Mouse (Mus musculus): Measurements from ENCODE around the gene Tnfsf13. TPM values are rescaled to one million over a fixed set of nuclear protein-coding genes. Genes with fewer than 3 reads are reported as not detected.
"Not testable (repeated sequence)": the region's sequence is repeated elsewhere in the genome, so short reads cannot be mapped to it uniquely, and the experiment has no call there.

The Tnfsf13 gene
- polyA plus RNA-seq, 1 experiment from 2014 or later: 0.38 TPM

GRCm38 (mm10) chr11:69712954-69713672, 27.5 kb upstream of the Tnfsf13 start:
- ATAC-seq (replicated peaks): no peak
- 88% methylated on average over 20 of the region's 20 CpGs for WGBS

GRCm38 (mm10) chr11:69711082-69711481, 25.5 kb upstream of the Tnfsf13 start:
- no peak for ATAC-seq (replicated peaks)
- H3K4me3 ChIP-seq: no peak overlapping the region
- H3K9me3 ChIP-seq: no peaks in the 10 kb centered on the region
- no peaks in the 10 kb centered on the region for H3K36me3 ChIP-seq
- no peak overlapping the region for H3K4me2 ChIP-seq (replicated peaks)
- H3K4me1 ChIP-seq: 0 out of 2 replicates have a peak, but pooled peaks cover 4% of the 10 kb centered on the region
- H3K27me3 ChIP-seq: no peaks in the 10 kb centered on the region
- H3K9ac ChIP-seq (replicated peaks): no peak overlapping the region
- WGBS: 82% methylated on average over 2 of the region's 2 CpGs
- no peak overlapping the region for H3K27ac ChIP-seq (replicated peaks)

More at GRCm38 (mm10) chr11:69712954-69713672, 27.5 kb upstream of the Tnfsf13 start:
- Histone ChIP-seq H3K4me3 (no peak overlapping the region), H3K4me1 (no peaks in the 10 kb centered on the region), H3K36me3 (no peaks in the 10 kb centered on the region), H3K9ac (replicated peaks) (no peak overlapping the region), H3K9me3 (no peaks in the 10 kb centered on the region), H3K27ac (replicated peaks) (no peak overlapping the region), H3K4me2 (replicated peaks) (no peak overlapping the region), H3K27me3 (no peaks in the 10 kb centered on the region)

DNA sequence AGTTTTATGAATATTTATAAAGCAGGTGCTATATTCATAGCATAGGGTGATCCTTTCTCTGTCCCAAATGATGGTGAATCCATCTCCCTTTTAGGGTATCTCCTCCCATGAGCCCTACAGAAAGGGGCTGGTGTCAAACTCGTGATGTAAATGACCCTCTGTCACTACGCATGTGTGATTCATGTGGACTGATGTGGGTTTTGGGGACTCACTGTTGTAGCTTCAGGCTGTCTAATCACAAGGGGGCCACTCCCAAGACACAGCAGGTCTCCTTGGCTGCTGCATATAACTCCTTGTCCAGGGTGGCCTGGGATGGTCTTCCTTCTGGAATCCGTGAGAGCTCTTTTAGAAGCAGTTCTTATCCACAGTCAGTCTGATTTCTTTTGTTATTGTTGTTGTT, 24.9 kb upstream of the Tnfsf13 start:
- H3K27me3 ChIP-seq: no peaks in the 10 kb centered on the region
- no peak for ATAC-seq (replicated peaks)
- H3K36me3 ChIP-seq: no peaks in the 10 kb centered on the region
- no peak overlapping the region for H3K4me3 ChIP-seq
- 72% methylated on average over 3 of the region's 3 CpGs for WGBS
- H3K4me2 ChIP-seq (replicated peaks): no peak overlapping the region
- H3K9ac ChIP-seq (replicated peaks): no peak overlapping the region
- H3K9me3 ChIP-seq: no peaks in the 10 kb centered on the region
- 0 out of 2 replicates have a peak, but pooled peaks cover 4% of the 10 kb centered on the region for H3K4me1 ChIP-seq
- no peak overlapping the region for H3K27ac ChIP-seq (replicated peaks)

DNA sequence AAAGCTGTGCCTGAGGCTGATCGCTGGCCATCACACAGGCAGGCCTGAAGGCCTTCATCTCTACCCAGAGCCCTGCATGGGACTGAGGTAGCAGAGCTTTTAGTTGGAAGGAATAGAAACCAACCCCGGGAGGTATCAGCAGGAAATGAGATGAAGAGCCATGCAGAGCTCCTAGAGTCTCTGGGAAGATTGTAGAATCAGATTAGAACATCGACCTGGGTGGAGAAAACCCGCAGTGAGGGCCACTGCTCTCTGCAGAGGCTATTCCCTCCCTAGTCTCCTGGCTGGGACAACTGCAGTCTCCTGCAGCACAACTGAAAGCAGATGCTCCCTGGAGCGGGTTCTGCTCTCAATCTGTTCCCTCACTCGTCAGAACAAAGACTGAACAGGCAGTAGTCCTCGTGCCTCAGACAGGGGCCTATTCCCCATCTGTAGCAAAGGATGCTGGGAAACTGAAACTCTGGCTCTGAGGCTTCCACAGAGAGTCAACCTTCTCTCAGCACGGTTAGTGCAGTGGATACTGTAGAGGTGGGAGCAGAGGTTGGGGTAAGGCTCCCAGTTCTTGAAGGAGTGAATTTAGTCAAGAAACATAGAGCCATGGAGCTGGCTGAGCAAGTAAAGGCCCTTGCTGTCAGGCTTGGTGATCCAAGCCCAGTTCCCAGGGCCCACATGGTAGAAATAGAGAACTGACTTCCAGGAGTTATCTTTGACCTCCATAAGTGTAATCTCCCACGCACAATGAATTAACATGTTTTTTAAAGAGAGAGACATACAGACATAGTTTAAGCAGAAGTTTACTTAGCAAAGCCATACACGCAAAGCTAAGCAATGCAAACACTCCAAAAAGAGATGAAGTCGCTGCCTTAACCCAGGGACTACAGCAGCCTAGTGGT, 24.2 kb upstream of the Tnfsf13 start:
- 54% methylated on average over 11 of the region's 11 CpGs for WGBS

GRCm38 (mm10) chr11:69708614-69709265, 23.2 kb upstream of the Tnfsf13 start:
- Histone ChIP-seq H3K4me2 (replicated peaks) (no peak overlapping the region), H3K4me1 (0 out of 2 replicates have a peak, but pooled peaks cover 4% of the 10 kb centered on the region), H3K27me3 (no peaks in the 10 kb centered on the region), H3K9me3 (no peaks in the 10 kb centered on the region), H3K4me3 (no peak overlapping the region), H3K27ac (replicated peaks) (no peak overlapping the region), H3K9ac (replicated peaks) (no peak overlapping the region), H3K36me3 (no peaks in the 10 kb centered on the region)
- 81% methylated on average over 3 of the region's 3 CpGs for WGBS
- ATAC-seq (replicated peaks): no peak

More for the DNA sequence above, 24.2 kb upstream of the Tnfsf13 start:
- H3K27me3 ChIP-seq: no peaks in the 10 kb centered on the region
- ATAC-seq (replicated peaks): no peak
- no peak overlapping the region for H3K27ac ChIP-seq (replicated peaks)
- H3K36me3 ChIP-seq: no peaks in the 10 kb centered on the region
- 0 out of 2 replicates have a peak, but pooled peaks cover 4% of the 10 kb centered on the region for H3K4me1 ChIP-seq
- no peaks in the 10 kb centered on the region for H3K9me3 ChIP-seq
- no peak overlapping the region for H3K9ac ChIP-seq (replicated peaks)
- H3K4me3 ChIP-seq: no peak overlapping the region
- H3K4me2 ChIP-seq (replicated peaks): no peak overlapping the region

DNA sequence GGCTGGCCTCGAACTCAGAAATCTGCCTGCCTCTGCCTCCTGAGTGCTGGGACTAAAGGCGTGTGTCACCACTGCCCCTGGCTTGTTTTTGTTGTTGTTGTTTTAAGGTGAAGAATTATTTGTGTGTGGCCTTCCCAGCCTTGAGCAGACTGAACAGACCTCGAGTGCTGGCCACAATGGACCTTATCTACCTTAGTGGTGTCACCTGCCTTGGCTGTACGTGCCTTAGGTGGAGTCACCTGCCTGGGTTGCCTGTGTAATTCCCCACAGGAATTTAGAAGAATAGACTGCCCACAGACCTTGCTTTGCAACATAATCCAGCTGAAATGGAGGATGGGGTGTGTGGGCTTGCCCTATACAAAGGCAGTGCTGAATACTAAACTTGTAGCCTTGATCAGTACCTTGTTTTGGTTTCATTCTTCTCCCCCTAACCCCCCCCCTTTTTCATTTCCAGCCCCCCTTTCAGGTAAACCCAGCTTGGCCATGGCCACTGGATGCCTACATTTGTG, 22.3 kb upstream of the Tnfsf13 start:
- WGBS: 84% methylated on average over 4 of the region's 4 CpGs

DNA sequence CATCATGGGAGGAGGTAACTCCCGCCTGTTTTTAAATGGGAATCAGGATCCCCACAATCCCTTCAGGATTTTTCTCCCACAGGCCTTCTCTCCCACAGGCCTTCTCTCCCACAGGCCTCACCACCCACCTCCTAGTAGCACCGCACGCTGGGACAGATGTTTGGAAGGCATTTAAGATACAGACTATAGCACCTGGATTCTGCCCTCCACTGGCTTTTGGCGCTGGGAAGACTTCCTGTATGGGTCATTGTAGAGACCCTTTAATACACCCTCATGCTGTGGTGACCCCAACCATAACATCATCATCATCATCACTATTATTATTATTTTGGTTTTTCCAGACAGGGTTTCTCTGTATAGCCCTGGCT, 21.9 kb upstream of the Tnfsf13 start:
- H3K27ac ChIP-seq (replicated peaks): no peak overlapping the region
- no peak overlapping the region for H3K4me3 ChIP-seq
- 86% methylated on average over 4 of the region's 4 CpGs for WGBS
- no peaks in the 10 kb centered on the region for H3K36me3 ChIP-seq
- no peak overlapping the region for H3K9ac ChIP-seq (replicated peaks)
- H3K4me1 ChIP-seq: 0 out of 2 replicates have a peak, but pooled peaks cover 4% of the 10 kb centered on the region
- H3K4me2 ChIP-seq (replicated peaks): no peak overlapping the region
- no peaks in the 10 kb centered on the region for H3K9me3 ChIP-seq
- ATAC-seq (replicated peaks): no peak
- H3K27me3 ChIP-seq: no peaks in the 10 kb centered on the region

More for the DNA sequence above, 22.3 kb upstream of the Tnfsf13 start:
- H3K27ac ChIP-seq (replicated peaks): no peak overlapping the region
- no peak overlapping the region for H3K4me2 ChIP-seq (replicated peaks)
- 0 out of 2 replicates have a peak, but pooled peaks cover 4% of the 10 kb centered on the region for H3K4me1 ChIP-seq
- H3K36me3 ChIP-seq: no peaks in the 10 kb centered on the region
- H3K4me3 ChIP-seq: no peak overlapping the region
- H3K9me3 ChIP-seq: no peaks in the 10 kb centered on the region
- ATAC-seq (replicated peaks): no peak
- no peak overlapping the region for H3K9ac ChIP-seq (replicated peaks)
- no peaks in the 10 kb centered on the region for H3K27me3 ChIP-seq

DNA sequence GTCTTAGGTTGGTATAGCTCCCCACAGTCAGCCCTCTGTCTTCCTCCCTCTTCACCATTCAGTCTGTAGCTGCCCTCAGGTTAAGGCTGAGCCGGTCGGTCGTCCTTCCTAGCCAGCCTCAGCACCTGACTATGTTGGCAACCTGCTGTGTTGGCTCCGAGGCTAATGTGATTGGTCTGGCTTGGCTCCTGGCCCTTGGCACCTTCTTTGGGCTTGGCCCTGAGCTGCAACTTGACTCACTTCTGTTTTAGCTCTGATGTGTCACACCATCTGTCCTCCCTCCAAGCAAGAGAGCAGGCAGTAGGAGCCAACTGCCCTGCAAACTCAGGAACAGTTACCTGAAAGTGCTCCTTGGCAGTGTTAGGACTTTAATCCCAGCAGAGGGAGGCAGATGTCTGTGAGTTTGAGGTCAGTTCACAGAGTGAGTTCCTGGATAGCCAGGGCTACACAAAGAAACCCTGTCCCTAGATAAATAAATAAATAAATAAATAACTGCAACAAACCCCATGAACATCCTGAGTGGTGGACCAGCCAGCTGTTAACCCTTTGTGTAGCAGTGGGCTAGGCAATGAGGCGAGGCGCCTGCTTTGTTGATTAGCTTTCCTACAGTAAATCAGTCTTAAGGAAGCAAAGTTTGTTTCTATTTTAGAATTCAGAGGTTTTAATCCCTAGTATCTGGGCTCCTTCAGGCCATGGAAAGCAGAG, 21.3 kb upstream of the Tnfsf13 start:
- no peak for ATAC-seq (replicated peaks)

GRCm38 (mm10) chr11:69704613-69705010, 19.0 kb upstream of the Tnfsf13 start:
- H3K36me3 ChIP-seq: no peaks in the 10 kb centered on the region
- no peaks in the 10 kb centered on the region for H3K9me3 ChIP-seq
- no peak overlapping the region for H3K27ac ChIP-seq (replicated peaks)
- no peak overlapping the region for H3K9ac ChIP-seq (replicated peaks)
- H3K4me3 ChIP-seq: no peak overlapping the region
- ATAC-seq (replicated peaks): no peak
- 52% methylated on average over 2 of the region's 2 CpGs for WGBS
- 0 out of 2 replicates have a peak, but pooled peaks cover 4% of the 10 kb centered on the region for H3K4me1 ChIP-seq
- H3K27me3 ChIP-seq: no peaks in the 10 kb centered on the region
- no peak overlapping the region for H3K4me2 ChIP-seq (replicated peaks)

More for the DNA sequence above, 21.3 kb upstream of the Tnfsf13 start:
- WGBS: 47% methylated on average over 6 of the region's 6 CpGs
- Histone ChIP-seq H3K27me3 (no peaks in the 10 kb centered on the region), H3K9me3 (no peaks in the 10 kb centered on the region), H3K4me1 (0 out of 2 replicates have a peak, but pooled peaks cover 4% of the 10 kb centered on the region), H3K27ac (replicated peaks) (no peak overlapping the region), H3K36me3 (no peaks in the 10 kb centered on the region), H3K9ac (replicated peaks) (no peak overlapping the region), H3K4me3 (no peak overlapping the region), H3K4me2 (replicated peaks) (no peak overlapping the region)

- Histone ChIP-seq H3K4me1 (0 out of 2 replicates have a peak, but pooled peaks cover 4% of the 10 kb centered on the region), H3K36me3 (no peaks in the 10 kb centered on the region), H3K27me3 (no peaks in the 10 kb centered on the region), H3K27ac (replicated peaks) (no peak overlapping the region), H3K9ac (replicated peaks) (no peak overlapping the region), H3K4me3 (no peak overlapping the region), H3K9me3 (no peaks in the 10 kb centered on the region), H3K4me2 (replicated peaks) (no peak overlapping the region)
- no peak for ATAC-seq (replicated peaks)
- WGBS: 66% methylated on average over 8 of the region's 8 CpGs
Measured at GRCm38 (mm10) chr11:69703814-69704612, 18.4 kb upstream of the Tnfsf13 start.

DNA sequence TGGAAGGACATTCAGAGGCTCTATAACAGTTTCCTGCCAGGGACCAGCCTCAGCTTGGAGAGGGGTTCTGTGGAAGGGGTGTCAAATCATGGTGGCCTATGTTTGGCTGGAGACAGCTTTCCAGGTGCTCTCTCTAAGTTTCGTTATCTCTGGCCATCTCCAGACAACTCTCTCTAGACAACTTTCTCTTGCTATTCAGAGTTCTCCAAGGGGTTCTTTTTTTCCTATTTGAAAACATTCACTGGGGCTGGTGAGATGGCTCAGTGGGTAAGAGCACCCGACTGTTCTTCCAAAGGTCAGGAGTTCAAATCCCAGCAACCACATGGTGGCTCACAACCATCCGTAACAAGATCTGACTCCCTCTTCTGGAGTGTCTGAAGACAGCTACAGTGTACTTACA, 17.8 kb upstream of the Tnfsf13 start:
- H3K4me3 ChIP-seq; H3K27me3 ChIP-seq; ATAC-seq (replicated peaks); H3K4me2 ChIP-seq (replicated peaks); H3K4me1 ChIP-seq; H3K9ac ChIP-seq (replicated peaks); H3K36me3 ChIP-seq; H3K27ac ChIP-seq (replicated peaks); H3K9me3 ChIP-seq: not testable (repeated sequence)
- WGBS: 68% methylated on average over 3 of the region's 3 CpGs
